ENCODE assay signal across 9 mouse cellular contexts in genomic region chr1:59437927-59438326, GRCm38 (mm10). TPM values are rescaled to one million over a fixed set of nuclear protein-coding genes. Genes with fewer than 3 reads are reported as not detected.
A peak's percentile ranks its signal among the peaks of the same experiment; 100 is the strongest.
DNase-seq lines count a peak whose midpoint lies in the region; ATAC-seq and TF ChIP-seq lines count a peak whose summit lies in the region.
"Had no signal": no experiment of that assay in that cellular context is flagged by ENCODE, and none has a peak within 500 bp of the region (broad histone marks: within the 10 kb centered on the region; RNA-seq: fewer than 3 reads in every experiment).

No protein-coding gene starts in this region.

- H3K36me3 ChIP-seq in forebrain, embryonic 10.5 days (replicated peaks) = no peaks in the 10 kb centered on the region
- H3K36me3 ChIP-seq in hindbrain, embryonic 15.5 days = no peaks in the 10 kb centered on the region
- H3K36me3 ChIP-seq in limb, embryonic 14.5 days (ENCODE audit: control insufficient read depth, insufficient read depth, low read length) = no peaks in the 10 kb centered on the region
- H3K36me3 ChIP-seq in neural tube, embryonic 12.5 days = no peaks in the 10 kb centered on the region

- peaks cover 3% of the 10 kb centered on the region; the same call in 1 of the 2 replicates for H3K9me3 ChIP-seq in forebrain, embryonic 10.5 days
- H3K9me3 ChIP-seq in hindbrain, embryonic 15.5 days = no peaks in the 10 kb centered on the region
- H3K9me3 ChIP-seq in limb, embryonic 14.5 days (ENCODE audit: control insufficient read depth, low read length) = no peaks in the 10 kb centered on the region
- H3K9me3 ChIP-seq in neural tube, embryonic 12.5 days = no peaks in the 10 kb centered on the region

- H3K9ac ChIP-seq in hindbrain, embryonic 15.5 days = no peak overlapping the region
- H3K9ac ChIP-seq in limb, embryonic 14.5 days (ENCODE audit: low read depth, low read length, severe bottlenecking) = no peak overlapping the region
- no peak overlapping the region for H3K9ac ChIP-seq in neural tube, embryonic 12.5 days

- peaks cover 40% of the 10 kb centered on the region for H3K4me1 ChIP-seq in forebrain, embryonic 10.5 days
- H3K4me1 ChIP-seq in hindbrain, embryonic 15.5 days (replicated peaks) = peaks cover 14% of the 10 kb centered on the region
- peaks cover 7% of the 10 kb centered on the region; the same call in 1 of the 2 replicates for H3K4me1 ChIP-seq in limb, embryonic 14.5 days (ENCODE audit: control insufficient read depth, insufficient read depth, low read length)
- peaks cover 9% of the 10 kb centered on the region; the same call in 1 of the 2 replicates for H3K4me1 ChIP-seq in neural tube, embryonic 12.5 days
- H3K4me1 ChIP-seq: megakaryocyte, embryonic 14.5 days had no signal

- no peak overlapping the region for H3K4me2 ChIP-seq in hindbrain, embryonic 15.5 days
- no peak overlapping the region for H3K4me2 ChIP-seq in limb, embryonic 14.5 days (replicated peaks; ENCODE audit: low read depth, low read length, severe bottlenecking)
- H3K4me2 ChIP-seq in neural tube, embryonic 12.5 days (replicated peaks) = no peak overlapping the region

- no peak overlapping the region for H3K4me3 ChIP-seq in forebrain, embryonic 10.5 days
- no peak overlapping the region for H3K4me3 ChIP-seq in hindbrain, embryonic 15.5 days
- H3K4me3 ChIP-seq in limb, embryonic 14.5 days (replicated peaks; ENCODE audit: low read length) = no peak overlapping the region
- no peak overlapping the region for H3K4me3 ChIP-seq in neural tube, embryonic 12.5 days
- H3K4me3 ChIP-seq: left cerebral cortex, adult 2 months; megakaryocyte, embryonic 14.5 days had no signal

- peak; percentile 47 for DNase-seq in forebrain, embryonic 10.5 days (ENCODE audit: extremely low spot score, low spot score)
- no peak for DNase-seq in limb, embryonic 14.5 days (ENCODE audit: low spot score)
- DNase-seq in layer of hippocampus, postnatal 36 days = no peak
- DNase-seq in B cell, adult 2 months = no peak
- no peak for DNase-seq in spleen, adult 12 weeks (ENCODE audit: low spot score)

- no peak for ATAC-seq in hindbrain, embryonic 15.5 days (ENCODE audit: low FRiP score, low read depth)
- ATAC-seq in limb, embryonic 14.5 days (ENCODE audit: low FRiP score, low read depth) = no peak
- ATAC-seq in neural tube, embryonic 12.5 days (ENCODE audit: low FRiP score, low read depth) = 0 out of 2 replicates have a peak, but pooled peaks have one; percentile 52

- no peak for TF ChIP-seq POLR2A in limb, embryonic 14.5 days (IDR thresholded peaks at IDR 0.05; ENCODE audit: borderline replicate concordance, extremely low read depth, insufficient read depth, insufficient read length)

- 0 out of 2 replicates have a peak, but pooled peaks cover 9% of the 10 kb centered on the region for H3K27me3 ChIP-seq in forebrain, embryonic 10.5 days (ENCODE audit: poor library complexity, severe bottlenecking)
- no peaks in the 10 kb centered on the region for H3K27me3 ChIP-seq in hindbrain, embryonic 15.5 days
- H3K27me3 ChIP-seq in limb, embryonic 14.5 days (ENCODE audit: control insufficient read depth, insufficient read depth, low read length) = no peaks in the 10 kb centered on the region
- no peaks in the 10 kb centered on the region for H3K27me3 ChIP-seq in neural tube, embryonic 12.5 days (replicated peaks)

- H3K27ac ChIP-seq in forebrain, embryonic 10.5 days = peak overlapping the region; percentile 77
- 0 out of 2 replicates have a peak overlapping the region, but pooled peaks have one; percentile 0 for H3K27ac ChIP-seq in hindbrain, embryonic 15.5 days (replicated peaks)
- H3K27ac ChIP-seq in limb, embryonic 14.5 days (replicated peaks; ENCODE audit: low read depth, low read length) = 0 out of 2 replicates have a peak overlapping the region, but pooled peaks have one; percentile 8
- H3K27ac ChIP-seq in neural tube, embryonic 12.5 days = peak overlapping the region; percentile 8; the same call in 1 of the 2 replicates
- H3K27ac ChIP-seq: left cerebral cortex, adult 2 months had no signal

- 13% methylated on average over 3 of the region's 3 CpGs for WGBS in forebrain, embryonic 10.5 days
- WGBS in hindbrain, embryonic 15.5 days = 13% methylated on average over 3 of the region's 3 CpGs
- WGBS in limb, embryonic 14.5 days = 27% methylated on average over 3 of the region's 3 CpGs
- WGBS in neural tube, embryonic 12.5 days = 5% methylated on average over 3 of the region's 3 CpGs

RNA-seq across cellular contexts. Expression of gene Fzd7, which starts 44.3 kb away (rescaled TPM):
- polyA plus RNA-seq in forebrain, embryonic 10.5 days (2016; fragmentation: Nextera tagmentation; extraction: Ambion mirVana) = 9.4 and 9.6 TPM in 2 replicates
- polyA plus RNA-seq in hindbrain, embryonic 15.5 days (2015; fragmentation: Nextera tagmentation; extraction: Ambion mirVana) = 2.5 and 2.8 TPM in 2 replicates
- 27.5 and 38.0 TPM in 2 replicates for polyA plus RNA-seq in limb, embryonic 14.5 days (2012; rRNA removed)
- polyA plus RNA-seq in limb, embryonic 14.5 days (2014; fragmentation: Nextera tagmentation; extraction: Ambion mirVana) = 14.8 and 14.9 TPM in 2 replicates
- 17.4 and 18.3 TPM in 2 replicates for polyA plus RNA-seq in neural tube, embryonic 12.5 days (2016; fragmentation: Nextera tagmentation; extraction: Ambion mirVana)
- total RNA-seq in layer of hippocampus, postnatal 36 days (2021) = 1 to 10 TPM; 5.3 to 5.4 TPM

Comparison
In these comparisons a context has a peak if more than half of its experiments do, and no peak if none do; other contexts are left out.
1. H3K27ac ChIP-seq: peak in every context shown above with its lines; median percentile 77 in forebrain, embryonic 10.5 days; 8 in limb, embryonic 14.5 days; 8 in neural tube, embryonic 12.5 days; 0 in hindbrain, embryonic 15.5 days.